Mouse (Mus musculus) forebrain, postnatal 0 days (tissue): ENCODE measurements at regions not wholly inside any gene's neighbourhood (a gene's known extent, or its start where the extent isn't known, plus 50 kb on each side); places are given as distances from the start of the nearest gene placed in this dataset.

Experiments
- ATAC-seq: fragments of 200-750 bp; cut with Nextera tagmentation; 2 replicates; pipeline ENCODE4 v1.8.0; 2017; ENCODE audit warnings: mild to moderate bottlenecking, moderate library complexity
- DNase-seq: peaks from one replicate; pipeline ENCODE4 v3.0.0-alpha.2; 2015
- H3K27ac ChIP-seq: fragments of 300-500 bp; sonication (generic); 2 replicates; pipeline ENCODE4 v1.5.1; 2014; ENCODE audit warnings: low read depth, mild to moderate bottlenecking, antibody characterized with exemption, low read length, moderate library complexity, mixed read lengths
- H3K27me3 ChIP-seq: fragments of 300-500 bp; sonication (generic); 2 replicates; pipeline ENCODE4 v1.6.1; 2014; ENCODE audit warnings: mild to moderate bottlenecking, low read length, mixed read lengths; ENCODE audit not compliant: insufficient read depth
- H3K36me3 ChIP-seq: fragments of 300-500 bp; sonication (generic); 2 replicates; pipeline ENCODE4 v1.6.1; 2014; ENCODE audit warnings: mild to moderate bottlenecking, moderate library complexity; ENCODE audit not compliant: insufficient read depth
- H3K4me1 ChIP-seq: fragments of 300-500 bp; sonication (generic); 2 replicates; pipeline ENCODE4 v1.6.1; 2014; ENCODE audit warnings: antibody characterized with exemption; ENCODE audit not compliant: insufficient read depth
- H3K4me2 ChIP-seq: fragments of 300-500 bp; sonication (generic); 2 replicates; pipeline ENCODE4 v1.6.1; 2014; ENCODE audit warnings: low read depth, mild to moderate bottlenecking, moderate library complexity
- H3K4me3 ChIP-seq: fragments of 300-500 bp; sonication (generic); 2 replicates; pipeline ENCODE4 v1.5.1; 2014; ENCODE audit warnings: low read depth, low read length, mixed read lengths
- H3K9ac ChIP-seq: fragments of 300-500 bp; sonication (generic); 2 replicates; pipeline ENCODE4 v1.6.1; 2014; ENCODE audit warnings: mild to moderate bottlenecking
- H3K9me3 ChIP-seq: fragments of 300-500 bp; sonication (generic); 2 replicates; pipeline ENCODE4 v1.6.1; 2016; ENCODE audit warnings: low read length
- CTCF ChIP-seq: sonication (generic); IDR thresholded peaks from 2 replicates; pipeline ENCODE4 v1.5.1; 2016; ENCODE audit warnings: antibody characterized with exemption, control low read depth, low read depth
- WGBS: fragments of 180-500 bp; shearing (Covaris S2); extraction: QIAGEN DNeasy Blood & Tissue Kit; methylation state at CpG from one replicate; pipeline ENCODE4 v1.1.7; 2014; 5-methylcytosine and 5-hydroxymethylcytosine counted together

DNA sequence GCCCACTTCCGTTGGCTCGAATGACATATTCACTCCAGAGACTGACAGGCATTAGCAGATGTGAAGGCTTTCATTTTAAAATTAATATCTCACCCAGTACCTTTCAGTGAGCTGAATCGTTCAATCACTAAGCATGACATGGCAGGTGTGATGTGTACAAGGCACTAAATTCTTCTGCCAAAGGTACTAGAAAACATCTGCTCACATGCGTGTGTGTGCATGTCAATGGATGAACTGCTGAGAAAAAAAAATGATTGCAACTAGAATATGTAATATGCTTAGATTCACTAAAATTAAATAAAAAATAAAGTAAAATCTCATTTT is 191.6 kb upstream of the Mageb18 start:
- Histone ChIP-seq H3K27ac (no peak overlapping the region), H3K27me3 (no peaks in the 10 kb centered on the region), H3K4me3 (no peak overlapping the region), H3K9me3 (no peaks in the 10 kb centered on the region), H3K4me2 (no peak overlapping the region), H3K9ac (no peak overlapping the region), H3K36me3 (no peaks in the 10 kb centered on the region), H3K4me1 (no peaks in the 10 kb centered on the region)
- DNase-seq, result no peak
- no peak for ATAC-seq
- WGBS, result 50% methylated on average over 4 of the region's 4 CpGs
- TF ChIP-seq CTCF, result no peak

DNA sequence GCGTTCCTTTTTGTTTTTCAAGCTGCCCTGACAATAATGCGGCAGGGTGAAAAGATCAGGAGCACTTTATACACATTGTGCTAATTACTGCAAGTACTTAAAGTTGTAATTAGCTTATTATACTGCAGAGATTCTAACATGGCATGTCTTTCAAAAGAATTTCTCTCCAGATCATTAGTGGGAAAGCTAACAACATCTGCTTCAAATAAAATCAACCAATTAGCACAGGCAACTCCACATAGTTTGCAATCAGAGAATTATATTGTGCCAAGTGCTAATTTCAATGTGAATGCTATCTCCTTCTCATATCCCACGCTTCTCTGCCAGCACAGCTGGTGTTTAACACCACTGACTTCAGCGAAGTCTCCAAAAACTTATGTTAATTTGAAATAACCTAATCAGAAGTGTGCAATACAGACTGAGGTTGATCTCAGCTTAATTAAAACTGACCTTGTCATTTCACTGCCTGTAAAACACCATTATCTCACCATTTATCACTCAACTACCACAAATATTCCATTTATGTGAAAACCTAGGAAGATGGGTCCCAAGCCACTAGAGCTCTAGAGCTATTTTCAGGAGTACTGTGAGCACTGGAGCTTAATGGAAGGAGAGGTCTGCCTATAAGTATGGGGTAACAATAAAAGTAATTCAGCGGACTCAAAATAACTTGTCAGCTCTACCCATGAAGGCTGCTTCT is 191.1 kb upstream of the Mageb18 start:
- ATAC-seq, result peak; percentile 94
- Histone ChIP-seq H3K36me3 (no peaks in the 10 kb centered on the region), H3K4me3 (no peak overlapping the region), H3K9ac (no peak overlapping the region), H3K27ac (no peak overlapping the region), H3K9me3 (no peaks in the 10 kb centered on the region), H3K4me2 (no peak overlapping the region), H3K4me1 (no peaks in the 10 kb centered on the region), H3K27me3 (no peaks in the 10 kb centered on the region)
- TF ChIP-seq CTCF, result no peak
- WGBS, result 40% methylated on average over 5 of the region's 5 CpGs
- DNase-seq, result peak; percentile 33

DNA sequence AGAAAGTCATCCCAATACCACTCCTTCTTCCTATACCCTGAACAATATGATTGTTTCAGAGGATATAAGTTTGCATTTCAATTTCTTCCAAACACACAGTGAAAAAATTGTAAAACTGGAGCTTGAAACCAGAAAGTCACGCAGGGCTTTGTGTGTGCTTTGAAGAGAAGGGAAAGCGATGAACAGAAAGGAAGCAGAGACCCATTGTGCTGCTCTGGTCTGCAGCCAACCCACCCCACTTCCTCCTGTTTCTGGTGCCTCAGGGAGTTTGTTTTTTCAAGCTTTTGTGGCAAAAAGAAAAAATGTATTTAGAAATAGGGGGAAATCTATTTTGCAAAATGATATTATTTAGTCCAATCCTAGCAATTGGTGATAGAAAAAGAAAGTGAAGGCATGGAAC is 187.4 kb upstream of the Mageb18 start:
- 48% methylated on average over 2 of the region's 2 CpGs for WGBS
- DNase-seq (peak; percentile 1), ATAC-seq (no peak)
- H3K36me3 ChIP-seq, result no peaks in the 10 kb centered on the region
- no peaks in the 10 kb centered on the region for H3K4me1 ChIP-seq
- H3K9ac ChIP-seq, result no peak overlapping the region
- H3K27ac ChIP-seq, result no peak overlapping the region
- no peak overlapping the region for H3K4me2 ChIP-seq
- no peaks in the 10 kb centered on the region for H3K9me3 ChIP-seq
- H3K4me3 ChIP-seq, result no peak overlapping the region
- H3K27me3 ChIP-seq, result no peaks in the 10 kb centered on the region
- TF ChIP-seq CTCF, result no peak

DNA sequence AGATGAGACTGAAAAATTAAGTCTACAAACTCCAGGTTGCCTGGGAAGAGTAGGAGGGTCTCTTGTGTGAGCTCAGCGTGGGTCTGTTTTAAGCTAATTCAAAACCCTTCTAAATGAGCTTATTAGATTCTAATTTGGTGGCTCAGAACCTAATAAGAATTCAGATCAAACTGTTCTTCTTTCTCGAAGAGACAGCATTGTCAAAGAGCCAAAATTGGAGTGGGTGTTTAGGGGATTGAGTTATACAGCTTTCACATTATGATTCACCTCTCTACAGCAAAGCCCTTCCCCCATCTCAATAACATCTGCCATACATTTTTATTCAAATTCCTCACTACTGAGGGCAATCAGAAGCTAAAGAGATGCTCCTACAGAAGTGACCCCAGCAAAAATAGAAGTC is 140.7 kb upstream of the Mageb18 start:
- 20% methylated on average over 2 of the region's 2 CpGs for WGBS
- H3K27me3 ChIP-seq, result no peaks in the 10 kb centered on the region
- H3K9ac ChIP-seq, result no peak overlapping the region
- H3K4me2 ChIP-seq, result no peak overlapping the region
- no peaks in the 10 kb centered on the region for H3K4me1 ChIP-seq
- ATAC-seq, result no peak
- no peak overlapping the region for H3K27ac ChIP-seq
- no peak overlapping the region for H3K4me3 ChIP-seq
- DNase-seq, result no peak
- no peak for TF ChIP-seq CTCF
- H3K9me3 ChIP-seq, result no peaks in the 10 kb centered on the region
- no peaks in the 10 kb centered on the region for H3K36me3 ChIP-seq

DNA sequence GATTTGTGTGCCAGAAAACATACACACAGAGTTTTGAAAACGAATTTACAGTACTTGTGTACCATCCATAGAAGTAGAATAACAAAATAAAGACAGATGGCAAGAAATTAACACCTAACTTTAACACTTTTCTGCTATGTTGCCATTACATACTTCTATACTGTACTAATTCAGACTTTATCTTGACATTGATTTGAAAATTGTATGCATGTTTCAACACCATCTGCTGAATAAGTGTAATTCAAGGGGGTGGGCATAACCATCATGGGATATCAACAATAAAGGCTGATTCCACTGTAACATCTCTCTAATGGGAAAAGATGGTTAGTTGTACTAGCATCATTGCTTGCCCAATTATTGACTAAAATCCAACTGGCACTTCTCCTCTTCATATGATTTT is 110.9 kb upstream of the Mageb18 start:
- peak; percentile 6 for DNase-seq
- Histone ChIP-seq H3K4me1 (no peaks in the 10 kb centered on the region), H3K4me3 (no peak overlapping the region), H3K4me2 (no peak overlapping the region), H3K27ac (no peak overlapping the region), H3K9me3 (no peaks in the 10 kb centered on the region), H3K9ac (no peak overlapping the region), H3K27me3 (no peaks in the 10 kb centered on the region), H3K36me3 (no peaks in the 10 kb centered on the region)
- ATAC-seq, result peak; percentile 64
- 10% methylated on average over 1 of the region's 1 CpGs for WGBS
- TF ChIP-seq CTCF, result no peak

- ATAC-seq, result no peak
These were observed 80.4 kb upstream of the Mageb18 start for GRCm38 (mm10) chrX:92679761-92680160.

GRCm38 (mm10) chrX:92661168-92661567 is 61.8 kb upstream of the Mageb18 start:
- Histone ChIP-seq H3K9ac (no peak overlapping the region), H3K36me3 (no peaks in the 10 kb centered on the region), H3K27ac (no peak overlapping the region), H3K4me2 (no peak overlapping the region), H3K4me1 (no peaks in the 10 kb centered on the region), H3K9me3 (no peaks in the 10 kb centered on the region), H3K4me3 (no peak overlapping the region), H3K27me3 (no peaks in the 10 kb centered on the region)
- 53% methylated on average over 2 of the region's 2 CpGs for WGBS
- no peak; the same call in 1 of the 2 replicates for TF ChIP-seq CTCF
- no peak for ATAC-seq
- peak; percentile 8 for DNase-seq

More at GRCm38 (mm10) chrX:92679761-92680160, 80.4 kb upstream of the Mageb18 start:
- Histone ChIP-seq H3K4me1 (no peaks in the 10 kb centered on the region), H3K36me3 (no peaks in the 10 kb centered on the region), H3K9ac (no peak overlapping the region), H3K9me3 (no peaks in the 10 kb centered on the region), H3K4me2 (no peak overlapping the region), H3K4me3 (no peak overlapping the region), H3K27ac (no peak overlapping the region), H3K27me3 (no peaks in the 10 kb centered on the region)
- DNase-seq, result no peak
- 87% methylated on average over 7 of the region's 7 CpGs for WGBS
- no peak for TF ChIP-seq CTCF
